Mouse (Mus musculus) urinary bladder, postnatal 10 days (tissue): ENCODE measurements around the gene Kcna1.

ENCODE experiments used
- DNase-seq: peaks from one replicate; pipeline ENCODE4 v3.0.0; 2022; ENCODE audit warnings: low spot score

Kcna1 gene

GRCm38 (mm10) chr6:126646381-126646780 is at the start of gene Kcna1:
TSS of gene Kcna1 (minus strand) at chr6:126646384.
- DNase-seq = no peak

- DNase-seq = no peak
Measured at GRCm38 (mm10) chr6:126687120-126687519, 40.9 kb upstream of the Kcna1 start.

- no peak for DNase-seq
Measured at GRCm38 (mm10) chr6:126685135-126685534, 39.0 kb upstream of the Kcna1 start.

GRCm38 (mm10) chr6:126678961-126679360 is 32.8 kb upstream of the Kcna1 start:
- no peak for DNase-seq

GRCm38 (mm10) chr6:126667001-126667400 is 20.8 kb upstream of the Kcna1 start:
- DNase-seq = no peak

- DNase-seq = no peak
Measured at GRCm38 (mm10) chr6:126666091-126666490, 19.9 kb upstream of the Kcna1 start.

- DNase-seq = no peak
Measured at GRCm38 (mm10) chr6:126664569-126664968, 18.4 kb upstream of the Kcna1 start.

- no peak for DNase-seq
Measured at GRCm38 (mm10) chr6:126657646-126658394, 11.6 kb upstream of the Kcna1 start.

- DNase-seq = no peak
Measured at GRCm38 (mm10) chr6:126653561-126653960, 7.4 kb upstream of the Kcna1 start.

- no peak for DNase-seq
Measured at GRCm38 (mm10) chr6:126645644-126646358, 383 bp downstream of the Kcna1 start.

GRCm38 (mm10) chr6:126645044-126645541 is 1.1 kb downstream of the Kcna1 start:
- DNase-seq = no peak

GRCm38 (mm10) chr6:126644181-126645043 is 1.8 kb downstream of the Kcna1 start:
- no peak for DNase-seq

GRCm38 (mm10) chr6:126643341-126644055 is 2.7 kb downstream of the Kcna1 start:
- no peak for DNase-seq

- DNase-seq = no peak
Measured at GRCm38 (mm10) chr6:126642856-126643321, 3.3 kb downstream of the Kcna1 start.

GRCm38 (mm10) chr6:126628451-126628850 is 17.7 kb downstream of the Kcna1 start:
- no peak for DNase-seq

GRCm38 (mm10) chr6:126618455-126618854 is 27.7 kb downstream of the Kcna1 start:
- DNase-seq = no peak

GRCm38 (mm10) chr6:126610746-126611145 is 35.4 kb downstream of the Kcna1 start:
- DNase-seq = no peak

GRCm38 (mm10) chr6:126609193-126609947 is 36.8 kb downstream of the Kcna1 start:
- no peak for DNase-seq

GRCm38 (mm10) chr6:126601843-126602326 is 44.3 kb downstream of the Kcna1 start:
- DNase-seq = no peak

GRCm38 (mm10) chr6:126599201-126599995 is 46.8 kb downstream of the Kcna1 start:
- no peak for DNase-seq
